Mouse (Mus musculus): ENCODE data around the gene Dnah12. TPM values are rescaled to one million over a fixed set of nuclear protein-coding genes. Genes with fewer than 3 reads are reported as not detected.

Dnah12 gene
- polyA plus RNA-seq, 1 experiment from 2014 or later = 0.06 TPM

- Histone ChIP-seq H3K36me3 (no peaks in the 10 kb centered on the region), H3K9me3 (replicated peaks) (no peaks in the 10 kb centered on the region; the same call in 1 of the 2 replicates), H3K4me3 (no peak overlapping the region), H3K4me2 (no peak overlapping the region), H3K27ac (no peak overlapping the region), H3K9ac (no peak overlapping the region), H3K27me3 (replicated peaks) (no peaks in the 10 kb centered on the region), H3K4me1 (no peaks in the 10 kb centered on the region)
- 11% methylated on average over 8 of the region's 8 CpGs for WGBS (ENCODE audit: insufficient replicate concordance)
- no peak for ATAC-seq
Measured at GRCm38 (mm10) chr14:26758566-26758965, 65.5 kb downstream of the Dnah12 start.

GRCm38 (mm10) chr14:26764827-26765226, 71.8 kb downstream of the Dnah12 start:
- Histone ChIP-seq H3K4me1 (no peaks in the 10 kb centered on the region), H3K27ac (no peak overlapping the region), H3K4me2 (no peak overlapping the region), H3K9ac (no peak overlapping the region), H3K4me3 (no peak overlapping the region), H3K27me3 (replicated peaks) (no peaks in the 10 kb centered on the region), H3K36me3 (no peaks in the 10 kb centered on the region), H3K9me3 (replicated peaks) (peaks cover 4% of the 10 kb centered on the region; the same call in 1 of the 2 replicates)
- no peak for ATAC-seq
- 25% methylated on average over 6 of the region's 6 CpGs for WGBS (ENCODE audit: insufficient replicate concordance)

GRCm38 (mm10) chr14:26768195-26768594, 75.1 kb downstream of the Dnah12 start:
- H3K4me1 ChIP-seq = no peaks in the 10 kb centered on the region
- H3K4me2 ChIP-seq = no peak overlapping the region
- H3K27me3 ChIP-seq (replicated peaks) = no peaks in the 10 kb centered on the region
- WGBS (ENCODE audit: insufficient replicate concordance) = 25% methylated on average over 4 of the region's 4 CpGs
- ATAC-seq = no peak
- H3K27ac ChIP-seq = no peak overlapping the region
- no peak overlapping the region for H3K4me3 ChIP-seq
- no peak overlapping the region for H3K9ac ChIP-seq
- no peaks in the 10 kb centered on the region for H3K36me3 ChIP-seq
- H3K9me3 ChIP-seq (replicated peaks) = peaks cover 4% of the 10 kb centered on the region; the same call in 1 of the 2 replicates

- no peak overlapping the region for H3K9ac ChIP-seq
- no peak overlapping the region for H3K27ac ChIP-seq
- WGBS (ENCODE audit: insufficient replicate concordance) = 69% methylated on average over 4 of the region's 4 CpGs
- H3K9me3 ChIP-seq (replicated peaks) = no peaks in the 10 kb centered on the region
- ATAC-seq = no peak
- no peak overlapping the region for H3K4me3 ChIP-seq
- no peaks in the 10 kb centered on the region for H3K27me3 ChIP-seq (replicated peaks)
- no peaks in the 10 kb centered on the region for H3K36me3 ChIP-seq
- H3K4me1 ChIP-seq = no peaks in the 10 kb centered on the region
- no peak overlapping the region for H3K4me2 ChIP-seq
Measured at GRCm38 (mm10) chr14:26773536-26773935, 80.5 kb downstream of the Dnah12 start.

GRCm38 (mm10) chr14:26783731-26784130, 90.7 kb downstream of the Dnah12 start:
- no peak for ATAC-seq
- H3K36me3 ChIP-seq = no peaks in the 10 kb centered on the region
- H3K9ac ChIP-seq = no peak overlapping the region
- no peak overlapping the region for H3K4me2 ChIP-seq
- no peaks in the 10 kb centered on the region for H3K9me3 ChIP-seq (replicated peaks)
- 11% methylated on average over 4 of the region's 4 CpGs for WGBS (ENCODE audit: insufficient replicate concordance)
- H3K4me1 ChIP-seq = no peaks in the 10 kb centered on the region
- no peak overlapping the region for H3K27ac ChIP-seq
- no peak overlapping the region for H3K4me3 ChIP-seq
- H3K27me3 ChIP-seq (replicated peaks) = no peaks in the 10 kb centered on the region

GRCm38 (mm10) chr14:26785695-26786094, 92.6 kb downstream of the Dnah12 start:
- ATAC-seq = no peak
- 40% methylated on average over 4 of the region's 4 CpGs for WGBS (ENCODE audit: insufficient replicate concordance)

GRCm38 (mm10) chr14:26794431-26794830, 101.4 kb downstream of the Dnah12 start:
- no peaks in the 10 kb centered on the region for H3K36me3 ChIP-seq
- H3K4me3 ChIP-seq = no peak overlapping the region
- H3K27me3 ChIP-seq (replicated peaks) = no peaks in the 10 kb centered on the region
- 70% methylated on average over 2 of the region's 2 CpGs for WGBS (ENCODE audit: insufficient replicate concordance)
- H3K9ac ChIP-seq = no peak overlapping the region
- H3K4me1 ChIP-seq = 0 out of 2 replicates have a peak, but pooled peaks cover 8% of the 10 kb centered on the region
- no peak for ATAC-seq
- H3K27ac ChIP-seq = no peak overlapping the region
- H3K9me3 ChIP-seq (replicated peaks) = no peaks in the 10 kb centered on the region
- H3K4me2 ChIP-seq = no peak overlapping the region

More at GRCm38 (mm10) chr14:26785695-26786094, 92.6 kb downstream of the Dnah12 start:
- H3K36me3 ChIP-seq = no peaks in the 10 kb centered on the region
- H3K4me2 ChIP-seq = no peak overlapping the region
- no peak overlapping the region for H3K9ac ChIP-seq
- H3K4me1 ChIP-seq = no peaks in the 10 kb centered on the region
- H3K4me3 ChIP-seq = no peak overlapping the region
- no peaks in the 10 kb centered on the region for H3K27me3 ChIP-seq (replicated peaks)
- H3K9me3 ChIP-seq (replicated peaks) = no peaks in the 10 kb centered on the region
- H3K27ac ChIP-seq = no peak overlapping the region

GRCm38 (mm10) chr14:26798330-26798729, 105.3 kb downstream of the Dnah12 start:
- no peak for ATAC-seq
- H3K4me2 ChIP-seq = no peak overlapping the region
- 20% methylated on average over 3 of the region's 3 CpGs for WGBS (ENCODE audit: insufficient replicate concordance)
- no peak overlapping the region for H3K9ac ChIP-seq
- no peak overlapping the region for H3K4me3 ChIP-seq
- H3K4me1 ChIP-seq = 0 out of 2 replicates have a peak, but pooled peaks cover 9% of the 10 kb centered on the region
- H3K27ac ChIP-seq = no peak overlapping the region
- no peaks in the 10 kb centered on the region for H3K9me3 ChIP-seq (replicated peaks)
- no peaks in the 10 kb centered on the region for H3K36me3 ChIP-seq
- H3K27me3 ChIP-seq (replicated peaks) = no peaks in the 10 kb centered on the region

GRCm38 (mm10) chr14:26799286-26799685, 106.2 kb downstream of the Dnah12 start:
- no peaks in the 10 kb centered on the region for H3K9me3 ChIP-seq (replicated peaks)
- no peaks in the 10 kb centered on the region for H3K36me3 ChIP-seq
- no peak overlapping the region for H3K9ac ChIP-seq
- 62% methylated on average over 3 of the region's 3 CpGs for WGBS (ENCODE audit: insufficient replicate concordance)
- H3K4me3 ChIP-seq = no peak overlapping the region
- no peaks in the 10 kb centered on the region for H3K27me3 ChIP-seq (replicated peaks)
- H3K27ac ChIP-seq = no peak overlapping the region
- ATAC-seq = no peak
- no peak overlapping the region for H3K4me2 ChIP-seq
- H3K4me1 ChIP-seq = 0 out of 2 replicates have a peak, but pooled peaks cover 9% of the 10 kb centered on the region

- no peak overlapping the region for H3K9ac ChIP-seq
Measured at GRCm38 (mm10) chr14:26805500-26805899, 112.4 kb downstream of the Dnah12 start.

GRCm38 (mm10) chr14:26812734-26813133, 119.7 kb downstream of the Dnah12 start:
- H3K36me3 ChIP-seq = no peaks in the 10 kb centered on the region

More at GRCm38 (mm10) chr14:26805500-26805899, 112.4 kb downstream of the Dnah12 start:
- no peak overlapping the region for H3K27ac ChIP-seq
- ATAC-seq = no peak
- no peaks in the 10 kb centered on the region for H3K36me3 ChIP-seq
- H3K27me3 ChIP-seq (replicated peaks) = no peaks in the 10 kb centered on the region
- H3K4me3 ChIP-seq = no peak overlapping the region
- H3K4me2 ChIP-seq = no peak overlapping the region
- WGBS (ENCODE audit: insufficient replicate concordance) = 52% methylated on average over 7 of the region's 7 CpGs
- no peaks in the 10 kb centered on the region for H3K9me3 ChIP-seq (replicated peaks)
- H3K4me1 ChIP-seq = no peaks in the 10 kb centered on the region; the same call in 1 of the 2 replicates

GRCm38 (mm10) chr14:26813871-26814270, 120.8 kb downstream of the Dnah12 start:
- no peak for ATAC-seq
- no peaks in the 10 kb centered on the region for H3K9me3 ChIP-seq (replicated peaks)
- no peak overlapping the region for H3K4me3 ChIP-seq
- 80% methylated on average over 2 of the region's 2 CpGs for WGBS (ENCODE audit: insufficient replicate concordance)
- H3K4me2 ChIP-seq = no peak overlapping the region
- H3K27ac ChIP-seq = no peak overlapping the region
- H3K4me1 ChIP-seq = no peaks in the 10 kb centered on the region
- no peaks in the 10 kb centered on the region for H3K27me3 ChIP-seq (replicated peaks)
- H3K9ac ChIP-seq = no peak overlapping the region
- no peaks in the 10 kb centered on the region for H3K36me3 ChIP-seq

More at GRCm38 (mm10) chr14:26812734-26813133, 119.7 kb downstream of the Dnah12 start:
- Histone ChIP-seq H3K4me2 (no peak overlapping the region), H3K9ac (no peak overlapping the region), H3K27ac (no peak overlapping the region), H3K4me1 (no peaks in the 10 kb centered on the region), H3K9me3 (replicated peaks) (no peaks in the 10 kb centered on the region), H3K4me3 (no peak overlapping the region), H3K27me3 (replicated peaks) (no peaks in the 10 kb centered on the region)
- WGBS (ENCODE audit: insufficient replicate concordance) = 79% methylated on average over 11 of the region's 11 CpGs
- ATAC-seq = no peak

- Histone ChIP-seq H3K9me3 (replicated peaks) (no peaks in the 10 kb centered on the region), H3K4me2 (no peak overlapping the region), H3K4me1 (no peaks in the 10 kb centered on the region), H3K27ac (no peak overlapping the region), H3K27me3 (replicated peaks) (no peaks in the 10 kb centered on the region), H3K4me3 (no peak overlapping the region), H3K9ac (no peak overlapping the region), H3K36me3 (no peaks in the 10 kb centered on the region)
- no peak for ATAC-seq
- WGBS (ENCODE audit: insufficient replicate concordance) = 40% methylated on average over 3 of the region's 3 CpGs
Measured at GRCm38 (mm10) chr14:26814908-26815307, 121.8 kb downstream of the Dnah12 start.

All from liver, embryonic 12.5 days (tissue).